Mouse (Mus musculus) embryonic facial prominence, embryonic 15.5 days (tissue): ENCODE results near the gene Ensa. TPM values are rescaled to one million over a fixed set of nuclear protein-coding genes. Genes with fewer than 3 reads are reported as not detected.
"Not testable (repeated sequence)": the region's sequence is repeated elsewhere in the genome, so short reads cannot be mapped to it uniquely, and the experiment has no call there.

ENCODE experiments used
- ATAC-seq: fragments of 200-750 bp; cut with Nextera tagmentation; 2 replicates; pipeline ENCODE4 v1.8.0; 2017; ENCODE audit warnings: low read depth, moderate TSS enrichment; ENCODE audit not compliant: insufficient number of reproducible peaks, low FRiP score, low TSS enrichment
- H3K27ac ChIP-seq: fragments of 300-500 bp; sonication (generic); replicated peaks from 2 replicates; pipeline ENCODE4 v1.5.1; 2015; ENCODE audit warnings: mild to moderate bottlenecking, inconsistent platforms
- H3K27me3 ChIP-seq: fragments of 300-500 bp; sonication (generic); 2 replicates; pipeline ENCODE4 v1.6.1; 2015; ENCODE audit warnings: inconsistent platforms
- H3K36me3 ChIP-seq: fragments of 300-500 bp; sonication (generic); 2 replicates; pipeline ENCODE4 v1.6.1; 2015; ENCODE audit warnings: mild to moderate bottlenecking, inconsistent platforms
- H3K4me1 ChIP-seq: fragments of 300-500 bp; sonication (generic); 2 replicates; pipeline ENCODE4 v1.6.1; 2015; ENCODE audit warnings: inconsistent platforms
- H3K4me2 ChIP-seq: fragments of 300-500 bp; sonication (generic); replicated peaks from 2 replicates; pipeline ENCODE4 v1.6.1; 2015; ENCODE audit warnings: mild to moderate bottlenecking, inconsistent platforms
- H3K4me3 ChIP-seq: fragments of 300-500 bp; sonication (generic); replicated peaks from 2 replicates; pipeline ENCODE4 v1.5.1; 2015; ENCODE audit warnings: mild to moderate bottlenecking, inconsistent platforms
- H3K9ac ChIP-seq: fragments of 300-500 bp; sonication (generic); 2 replicates; pipeline ENCODE4 v1.6.1; 2015; ENCODE audit warnings: inconsistent platforms
- H3K9me3 ChIP-seq: fragments of 300-500 bp; sonication (generic); replicated peaks from 2 replicates; pipeline ENCODE4 v1.6.1; 2016; ENCODE audit warnings: inconsistent platforms
- WGBS: fragments of 180-500 bp; shearing (Covaris S2); methylation state at CpG from one replicate; pipeline ENCODE4 v1.1.7; 2015; 5-methylcytosine and 5-hydroxymethylcytosine counted together
- polyA plus RNA-seq: library from polyadenylated mRNA; unstranded; fragments of >200 nt; fragmentation: Nextera tagmentation; extraction: Ambion mirVana; gene quantifications from 2 replicates; pipeline ENCODE4 v1.2.1, GENCODE M21; 2015

Ensa gene
- 74.8 and 77.9 TPM in 2 replicates for polyA plus RNA-seq

DNA sequence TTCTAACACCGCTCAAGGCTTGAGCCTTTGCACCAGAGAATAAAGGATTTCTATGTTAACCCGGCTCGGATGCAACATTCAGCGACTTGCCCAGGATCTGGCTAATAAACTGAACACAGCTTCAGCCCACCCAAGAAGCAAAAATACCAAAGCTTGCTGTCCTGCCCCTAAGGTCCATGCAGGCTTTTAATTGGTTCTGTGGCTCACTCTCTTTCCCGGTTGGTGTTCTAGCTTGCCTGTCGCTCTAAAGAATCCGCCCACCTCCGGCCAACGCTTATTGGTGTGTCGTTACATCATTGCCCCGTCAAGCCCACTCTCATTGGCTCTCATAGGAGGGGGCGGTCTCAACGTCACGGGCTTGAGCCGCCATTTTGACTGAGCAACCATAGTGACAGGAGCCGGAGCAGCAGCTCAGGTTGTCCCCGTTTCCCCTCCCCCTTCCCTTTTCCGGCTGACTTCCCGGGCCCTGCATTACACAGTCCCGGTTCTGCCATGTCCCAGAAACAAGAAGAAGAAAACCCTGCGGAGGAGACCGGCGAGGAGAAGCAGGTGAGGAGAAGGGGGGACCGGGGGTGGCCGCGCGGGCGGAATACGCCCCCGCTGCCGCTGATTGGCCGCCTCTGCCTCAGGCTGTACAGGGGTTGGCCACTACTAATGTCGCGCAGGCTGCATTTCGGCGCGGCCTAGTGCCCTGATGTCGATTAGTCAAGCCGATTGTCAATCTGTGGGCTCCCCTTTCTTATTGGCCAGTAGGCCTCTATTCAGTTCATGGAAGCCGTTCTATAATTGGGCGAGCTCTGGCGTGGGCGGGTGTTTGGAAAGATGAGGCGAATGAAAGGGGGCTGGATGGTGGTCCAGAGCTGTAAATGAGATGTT lies at the start of gene Ensa:
Ensa (plus strand) TSS at position 366 of the 876 bp plus-strand sequence.
- WGBS = under 1% methylated on average over 44 of the region's 44 CpGs
- Histone ChIP-seq H3K4me2 (peak within 1 kb of the TSS; percentile 62), H3K9ac (peak within 1 kb of the TSS; percentile 45), H3K27me3 (no peaks in the 10 kb centered on the region), H3K36me3 (peaks cover 41% of the 10 kb centered on the region), H3K27ac (peak within 1 kb of the TSS; percentile 92), H3K9me3 (no peaks in the 10 kb centered on the region), H3K4me1 (peaks cover 13% of the 10 kb centered on the region), H3K4me3 (peak within 1 kb of the TSS; percentile 73)
- peak; percentile 99 for ATAC-seq

DNA sequence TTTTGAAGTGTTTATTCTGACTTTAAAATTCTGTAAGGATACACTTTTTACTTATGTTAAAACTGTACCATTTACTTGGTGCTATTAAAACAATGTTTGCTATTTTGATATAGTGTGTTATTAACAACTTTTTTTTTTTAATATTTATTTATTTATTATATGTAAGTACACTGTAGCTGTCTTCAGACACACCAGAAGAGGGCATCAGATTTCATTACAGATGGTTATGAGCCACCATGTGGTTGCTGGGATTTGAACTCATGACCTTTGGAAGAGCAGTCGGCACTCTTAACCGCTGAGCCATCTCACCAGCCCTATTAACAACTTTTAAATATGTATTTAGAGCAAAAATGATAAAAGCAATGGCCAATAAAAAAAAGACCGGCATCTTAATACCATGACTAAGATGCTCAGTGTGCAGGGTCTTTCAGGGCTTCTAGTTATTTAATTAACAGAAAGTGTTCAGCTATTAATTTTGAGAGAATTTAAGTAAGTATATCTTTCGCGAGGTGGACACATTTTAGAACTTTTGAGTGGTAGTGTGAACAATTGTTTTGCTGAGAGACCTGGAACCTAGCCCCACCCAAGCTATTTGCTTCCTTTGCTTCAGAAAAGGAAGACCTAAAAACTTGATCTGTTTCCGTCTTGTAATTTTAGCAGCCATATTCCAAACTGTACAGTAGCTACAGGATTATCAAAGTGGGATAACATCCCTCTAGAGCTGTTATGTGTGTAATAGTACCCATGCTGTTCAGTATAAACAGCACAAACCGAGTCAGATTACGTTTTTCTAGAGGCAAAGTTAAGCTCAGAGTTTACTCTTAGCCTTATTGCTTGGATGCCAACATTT lies 36.8 kb upstream of the Ensa start:
- Histone ChIP-seq H3K27ac (no peak overlapping the region), H3K27me3 (no peaks in the 10 kb centered on the region), H3K4me3 (peak overlapping the region; percentile 60), H3K4me1 (peaks cover 7% of the 10 kb centered on the region; the same call in 1 of the 2 replicates), H3K9ac (no peak overlapping the region), H3K4me2 (peak overlapping the region; percentile 70), H3K36me3 (peaks cover 9% of the 10 kb centered on the region), H3K9me3 (no peaks in the 10 kb centered on the region)
- ATAC-seq = no peak
- 53% methylated on average over 8 of the region's 8 CpGs for WGBS

DNA sequence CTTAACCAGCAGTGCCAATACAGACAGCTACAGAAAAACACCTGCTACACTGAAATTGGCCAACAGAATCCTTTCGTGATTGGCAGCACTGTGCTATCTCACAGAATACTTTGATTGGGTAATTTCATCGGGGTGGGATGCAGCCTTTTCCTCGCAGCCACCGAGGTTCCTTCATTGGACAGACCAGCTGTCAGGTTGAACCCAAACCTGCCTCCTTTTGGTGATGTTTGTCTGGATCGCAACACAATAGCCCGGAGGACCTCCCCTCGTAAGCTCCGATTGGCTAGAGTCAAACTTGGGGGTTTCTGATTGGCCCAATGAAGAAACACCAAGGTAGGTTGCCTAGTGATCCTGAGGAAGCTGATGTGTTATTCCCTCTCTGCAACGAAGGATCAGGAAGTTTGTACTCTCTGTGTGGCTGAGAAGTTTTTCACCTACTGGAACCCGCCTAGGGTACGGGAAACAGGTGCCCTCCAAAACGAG lies 36.1 kb upstream of the Ensa start, which contains the start of gene Golph3l:
Golph3l (plus strand) TSS at position 331 of the 483 bp plus-strand sequence.
- peaks cover 7% of the 10 kb centered on the region; the same call in 1 of the 2 replicates for H3K4me1 ChIP-seq
- 0% methylated on average over 12 of the region's 12 CpGs for WGBS
- H3K9ac ChIP-seq = peak within 1 kb of the TSS; percentile 31
- H3K4me3 ChIP-seq = peak within 1 kb of the TSS; percentile 60
- ATAC-seq = peak; percentile 100
- peaks cover 12% of the 10 kb centered on the region for H3K36me3 ChIP-seq
- H3K9me3 ChIP-seq = no peaks in the 10 kb centered on the region
- peak within 1 kb of the TSS; percentile 70 for H3K4me2 ChIP-seq
- H3K27ac ChIP-seq = peak within 1 kb of the TSS; percentile 56; the same call in 1 of the 2 replicates
- no peaks in the 10 kb centered on the region for H3K27me3 ChIP-seq

DNA sequence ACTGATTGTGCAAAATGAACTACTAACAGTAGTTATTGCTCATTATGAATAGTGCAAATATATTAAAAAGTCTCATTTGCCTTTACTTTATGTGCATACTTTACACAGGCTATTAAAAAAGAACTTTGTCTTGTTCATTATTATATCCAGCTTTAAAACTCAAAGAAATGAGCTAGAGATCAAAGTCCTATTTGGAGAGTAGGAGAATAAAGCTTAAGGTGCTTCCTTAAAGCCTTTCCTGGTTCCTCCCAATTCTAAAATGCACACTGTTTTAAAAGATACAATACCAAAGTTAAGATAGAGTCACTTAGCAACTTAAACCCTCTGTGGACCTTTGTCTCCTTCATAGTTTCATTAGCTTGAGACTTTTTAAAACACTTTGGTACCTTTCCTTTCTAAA lies 26.1 kb upstream of the Ensa start:
- no peak for ATAC-seq
- no peaks in the 10 kb centered on the region for H3K4me1 ChIP-seq
- no peak overlapping the region for H3K4me2 ChIP-seq
- H3K9ac ChIP-seq = no peak overlapping the region
- H3K36me3 ChIP-seq = peaks cover 18% of the 10 kb centered on the region
- H3K27ac ChIP-seq = no peak overlapping the region
- H3K27me3 ChIP-seq = no peaks in the 10 kb centered on the region
- no peak overlapping the region for H3K4me3 ChIP-seq
- no peaks in the 10 kb centered on the region for H3K9me3 ChIP-seq

DNA sequence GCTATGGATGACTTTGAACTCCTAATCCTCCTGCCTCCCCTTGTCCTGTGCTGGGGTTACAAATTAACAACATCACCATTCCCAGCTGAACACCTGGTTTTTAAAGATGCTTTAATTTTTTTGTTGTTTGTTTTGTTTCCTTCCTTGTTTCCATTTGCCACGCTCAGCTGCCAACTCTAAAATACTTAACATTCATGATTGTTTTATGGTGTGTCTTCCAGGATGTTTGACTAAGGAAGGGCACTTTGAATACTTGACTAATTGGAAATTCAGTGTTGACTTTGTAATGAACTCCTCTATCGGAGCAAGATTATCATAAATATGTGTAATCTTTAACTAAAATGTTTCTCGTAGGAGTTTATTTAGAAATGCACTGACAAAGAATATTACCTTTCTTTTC lies 23.5 kb upstream of the Ensa start:
- Histone ChIP-seq H3K4me2 (no peak overlapping the region), H3K36me3 (peaks cover 22% of the 10 kb centered on the region), H3K27me3 (no peaks in the 10 kb centered on the region), H3K4me3 (no peak overlapping the region), H3K27ac (no peak overlapping the region), H3K4me1 (no peaks in the 10 kb centered on the region), H3K9ac (no peak overlapping the region), H3K9me3 (no peaks in the 10 kb centered on the region)
- WGBS = 79% methylated on average over 3 of the region's 3 CpGs
- no peak for ATAC-seq

DNA sequence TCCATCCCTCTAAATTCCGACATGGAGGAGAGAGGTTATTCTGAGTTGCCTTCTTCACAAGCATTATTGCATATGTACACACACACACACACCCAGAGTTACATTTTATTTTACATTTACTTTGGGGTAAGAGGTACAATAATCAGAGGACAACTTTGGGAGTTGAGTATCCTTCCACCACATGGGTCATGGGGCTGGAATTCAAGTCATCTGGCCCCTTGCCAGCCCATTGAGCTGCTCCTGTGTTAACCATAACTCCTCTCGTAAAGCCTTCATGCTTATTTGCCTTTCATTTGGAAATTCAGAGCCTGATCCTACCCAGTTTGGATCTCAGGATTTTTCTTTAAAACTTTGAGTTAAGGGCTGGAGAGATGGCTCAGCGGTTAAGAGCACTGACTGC lies 18.7 kb upstream of the Ensa start:
- WGBS = 83% methylated on average over 3 of the region's 3 CpGs
- peaks cover 46% of the 10 kb centered on the region for H3K36me3 ChIP-seq
- no peak for ATAC-seq
- H3K4me1 ChIP-seq = no peaks in the 10 kb centered on the region
- no peak overlapping the region for H3K9ac ChIP-seq
- H3K4me2 ChIP-seq = no peak overlapping the region
- H3K27me3 ChIP-seq = no peaks in the 10 kb centered on the region
- H3K27ac ChIP-seq = no peak overlapping the region
- H3K9me3 ChIP-seq = no peaks in the 10 kb centered on the region
- H3K4me3 ChIP-seq = no peak overlapping the region

DNA sequence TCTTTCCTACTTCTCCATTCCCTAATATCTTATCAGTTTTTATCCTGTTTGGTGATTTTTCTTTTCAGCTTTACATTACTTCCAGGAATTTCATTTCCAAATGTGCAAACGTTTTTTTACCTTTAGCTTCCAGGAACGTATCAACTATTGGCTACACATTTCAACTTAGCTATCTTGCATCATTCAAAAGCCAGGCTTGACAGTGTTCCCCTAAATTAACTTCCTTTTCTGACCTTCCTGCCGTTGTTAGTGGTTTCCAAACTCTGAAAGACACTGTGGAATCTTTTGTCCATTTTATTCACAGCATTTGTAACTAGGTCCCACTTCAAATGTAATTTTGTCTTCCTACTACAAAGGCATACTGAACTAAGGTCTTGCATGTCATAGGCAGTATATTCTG lies 15.6 kb upstream of the Ensa start:
- H3K9me3 ChIP-seq = no peaks in the 10 kb centered on the region
- peaks cover 46% of the 10 kb centered on the region for H3K36me3 ChIP-seq
- H3K4me1 ChIP-seq = no peaks in the 10 kb centered on the region
- 71% methylated on average over 3 of the region's 3 CpGs for WGBS
- H3K27ac ChIP-seq = no peak overlapping the region
- no peaks in the 10 kb centered on the region for H3K27me3 ChIP-seq
- no peak overlapping the region for H3K4me2 ChIP-seq
- no peak overlapping the region for H3K4me3 ChIP-seq
- H3K9ac ChIP-seq = no peak overlapping the region
- ATAC-seq = no peak

DNA sequence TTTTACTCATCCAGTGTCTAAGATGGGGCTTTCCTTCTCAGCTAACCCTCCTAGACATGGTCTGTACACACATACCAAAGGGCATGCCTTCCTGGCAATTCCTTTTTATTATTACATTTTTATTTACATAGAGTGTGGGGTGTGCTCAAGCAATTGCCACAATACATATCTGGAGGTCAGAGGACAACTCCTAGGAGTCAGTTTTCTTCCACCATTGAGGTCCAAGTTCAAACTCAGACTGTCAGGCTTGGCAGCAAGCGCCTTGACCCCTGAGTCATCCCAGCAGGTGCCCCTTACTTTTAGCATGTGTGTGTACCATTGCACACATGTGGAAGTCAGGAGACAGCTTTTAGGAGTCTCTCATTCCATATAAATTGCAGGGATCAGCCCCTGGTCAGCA lies 10.8 kb upstream of the Ensa start:
- no peak for ATAC-seq
- 95% methylated on average over 1 of the region's 1 CpGs for WGBS

DNA sequence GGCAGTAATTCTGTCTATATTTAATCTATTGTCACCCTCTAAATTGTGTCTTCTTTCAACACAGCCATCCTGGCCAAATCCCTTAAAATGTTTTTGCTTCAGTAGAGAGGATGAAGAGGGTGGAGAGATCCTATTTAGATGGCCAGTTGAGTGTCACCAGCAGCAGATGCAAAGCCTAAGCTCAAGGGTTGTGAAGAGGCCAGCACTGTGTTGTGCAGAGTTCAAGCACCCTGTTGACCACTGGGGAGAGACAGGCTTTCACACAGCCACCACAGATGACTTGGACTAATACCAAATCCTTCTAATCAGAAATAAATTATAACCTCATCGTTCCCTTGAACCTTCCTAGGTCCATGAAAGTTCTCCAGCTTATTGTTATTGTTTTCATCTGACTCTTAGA lies 6.3 kb upstream of the Ensa start:
- 49% methylated on average over 1 of the region's 1 CpGs for WGBS

More for the DNA sequence above, 10.8 kb upstream of the Ensa start:
- no peak overlapping the region for H3K4me2 ChIP-seq
- H3K4me1 ChIP-seq = no peaks in the 10 kb centered on the region
- no peak overlapping the region for H3K27ac ChIP-seq
- H3K9me3 ChIP-seq = no peaks in the 10 kb centered on the region
- no peak overlapping the region for H3K4me3 ChIP-seq
- H3K36me3 ChIP-seq = peaks cover 50% of the 10 kb centered on the region
- no peak overlapping the region for H3K9ac ChIP-seq
- H3K27me3 ChIP-seq = no peaks in the 10 kb centered on the region

DNA sequence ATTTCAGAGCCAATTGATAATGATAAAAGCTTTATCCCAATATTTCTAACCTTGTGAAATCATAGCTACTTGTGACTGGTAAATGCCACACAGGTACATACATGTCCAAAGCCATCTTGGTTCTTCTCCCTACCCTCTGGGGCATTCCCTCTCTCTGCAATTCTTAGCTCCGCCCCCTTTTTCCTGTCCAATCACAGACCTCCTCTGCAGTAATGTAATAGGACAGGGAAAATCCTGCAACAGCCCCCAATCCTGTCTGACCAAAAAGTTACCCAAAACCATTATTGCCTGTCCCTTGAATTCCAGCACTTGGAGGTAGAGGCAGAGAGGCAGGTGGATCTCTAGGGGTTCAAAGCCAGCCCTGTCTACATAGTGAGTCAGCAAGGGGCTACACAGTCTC lies 3.6 kb upstream of the Ensa start:
- Histone ChIP-seq H3K27me3 (no peaks in the 10 kb centered on the region), H3K4me1 (peaks cover 12% of the 10 kb centered on the region), H3K4me3 (no peak overlapping the region), H3K9me3 (no peaks in the 10 kb centered on the region), H3K9ac (no peak overlapping the region), H3K27ac (no peak overlapping the region), H3K4me2 (no peak overlapping the region), H3K36me3 (peaks cover 35% of the 10 kb centered on the region)
- no peak for ATAC-seq
- WGBS = 89% methylated on average over 1 of the region's 1 CpGs

More for the DNA sequence above, 6.3 kb upstream of the Ensa start:
- Histone ChIP-seq H3K27ac (no peak overlapping the region), H3K9me3 (no peaks in the 10 kb centered on the region), H3K9ac (no peak overlapping the region), H3K36me3 (peaks cover 44% of the 10 kb centered on the region), H3K4me2 (no peak overlapping the region), H3K27me3 (no peaks in the 10 kb centered on the region), H3K4me3 (no peak overlapping the region), H3K4me1 (0 out of 2 replicates have a peak, but pooled peaks cover under 1% of the 10 kb centered on the region)
- ATAC-seq = no peak

DNA sequence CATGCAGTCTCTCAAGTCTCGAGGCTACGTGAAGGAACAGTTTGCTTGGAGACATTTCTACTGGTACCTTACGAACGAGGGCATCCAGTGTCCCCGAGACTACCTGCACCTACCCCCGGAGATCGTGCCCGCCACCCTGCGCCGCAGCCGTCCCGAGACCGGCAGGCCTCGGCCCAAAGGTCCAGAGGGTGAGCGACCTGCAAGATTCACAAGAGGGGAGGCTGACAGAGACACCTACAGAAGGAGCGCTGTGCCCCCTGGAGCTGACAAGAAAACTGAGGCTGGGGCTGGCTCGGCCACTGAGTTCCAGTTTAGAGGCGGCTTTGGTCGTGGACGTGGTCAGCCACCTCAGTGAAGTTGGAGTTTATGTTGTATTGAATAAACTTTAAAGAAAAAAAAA lies 2.4 kb upstream of the Ensa start:
- Histone ChIP-seq H3K4me1 (peaks cover 13% of the 10 kb centered on the region), H3K36me3 (peaks cover 32% of the 10 kb centered on the region)
- not testable (repeated sequence) for H3K9me3 ChIP-seq, H3K27ac ChIP-seq, H3K4me3 ChIP-seq, ATAC-seq, H3K27me3 ChIP-seq, H3K9ac ChIP-seq, H3K4me2 ChIP-seq
- 96% methylated on average over 20 of the region's 20 CpGs for WGBS
